Mouse (Mus musculus) ES-E14 (cell line): ENCODE results near the gene Itpr2. TPM values are rescaled to one million over a fixed set of nuclear protein-coding genes. Genes with fewer than 3 reads are reported as not detected.

ENCODE experiments used
- DNase-seq: peaks from one replicate; pipeline ENCODE4 v3.0.0-alpha.2; 2013; ENCODE audit warnings: low read depth, low spot score
- H3K27ac ChIP-seq: 2 replicates; pipeline ENCODE4 v1.5.1; 2012; ENCODE audit warnings: low read depth, mild to moderate bottlenecking, low read length, moderate library complexity, mixed read lengths; ENCODE audit not compliant: poor library complexity, insufficient read depth, severe bottlenecking
- H3K36me3 ChIP-seq: 2 replicates; pipeline ENCODE4 v1.6.1; 2012; ENCODE audit warnings: mild to moderate bottlenecking, low read length, moderate library complexity, mixed read lengths; ENCODE audit not compliant: control insufficient read depth, poor library complexity, insufficient read depth, severe bottlenecking
- H3K4me1 ChIP-seq, 2 experiments: fragments of 150-350 bp in 1 of 2; sonication (generic) in 1 of 2; 2 replicates each; pipeline ENCODE4 v1.6.1; 2012; ENCODE audit warnings: low read length in 2 of 2, mild to moderate bottlenecking in 1 of 2, mixed read lengths in 1 of 2; ENCODE audit not compliant: control insufficient read depth in 2 of 2, insufficient read depth in 2 of 2, poor library complexity in 1 of 2
- H3K4me3 ChIP-seq, 2 experiments: fragments of 150-350 bp in 1 of 2; sonication (generic) in 1 of 2; 2 replicates each; pipeline ENCODE4 v1.5.1; 2012; ENCODE audit warnings: low read length in 2 of 2, low read depth in 1 of 2, mild to moderate bottlenecking in 1 of 2, mixed read lengths in 1 of 2; ENCODE audit not compliant: insufficient read depth in 1 of 2, poor library complexity in 1 of 2, severe bottlenecking in 1 of 2
- H3K9ac ChIP-seq: 2 replicates; pipeline ENCODE4 v1.6.1; 2012; ENCODE audit warnings: low read depth, mild to moderate bottlenecking, low read length, mixed read lengths; ENCODE audit not compliant: poor library complexity, insufficient read depth, severe bottlenecking
- H3K9me3 ChIP-seq: fragments of 150-350 bp; sonication (generic); 2 replicates; pipeline ENCODE4 v1.6.1; 2012; ENCODE audit warnings: low read depth, mild to moderate bottlenecking, low read length; ENCODE audit not compliant: control insufficient read depth, insufficient read depth
- CHD2 ChIP-seq: IDR thresholded peaks from 2 replicates; pipeline ENCODE4 v1.6.1; 2014; ENCODE audit warnings: mild to moderate bottlenecking, low read depth, low read length, inconsistent platforms
- HCFC1 ChIP-seq: IDR thresholded peaks from 2 replicates; pipeline ENCODE4 v1.6.1; 2012; ENCODE audit warnings: low read length, inconsistent platforms, borderline replicate concordance; ENCODE audit not compliant: insufficient read depth
- MAFK ChIP-seq: IDR thresholded peaks from 2 replicates; pipeline ENCODE4 v1.6.1; 2014; ENCODE audit warnings: mild to moderate bottlenecking, low read depth, low read length, inconsistent platforms; ENCODE audit not compliant: insufficient read depth
- ZC3H11A ChIP-seq: IDR thresholded peaks from 2 replicates; pipeline ENCODE4 v1.6.1; 2012; ENCODE audit warnings: low read depth, mild to moderate bottlenecking, inconsistent platforms, low read length, borderline replicate concordance
- ZNF384 ChIP-seq: IDR thresholded peaks from 2 replicates; pipeline ENCODE4 v1.6.1; 2012; ENCODE audit warnings: low read depth, low read length, inconsistent platforms
- in situ Hi-C, 2 experiments: fragments of 600-800 bp; cut with MboI; formaldehyde crosslinking; loops; one replicate each; pipeline ENCODE4 v1.15.1; 2025; ENCODE audit warnings: low sequenced_read_pairs in 2 of 2, inconsistent platforms in 1 of 2; ENCODE audit not compliant: unreplicated experiment in 2 of 2
- total RNA-seq: library from RNA; depleted of rRNA; stranded (reverse); fragments of 300-350 nt; gene quantifications from 2 replicates; pipeline ENCODE4 v1.2.3, GENCODE M21; 2012

Itpr2 gene
- total RNA-seq, 1 experiment = 1.5 TPM

DNA sequence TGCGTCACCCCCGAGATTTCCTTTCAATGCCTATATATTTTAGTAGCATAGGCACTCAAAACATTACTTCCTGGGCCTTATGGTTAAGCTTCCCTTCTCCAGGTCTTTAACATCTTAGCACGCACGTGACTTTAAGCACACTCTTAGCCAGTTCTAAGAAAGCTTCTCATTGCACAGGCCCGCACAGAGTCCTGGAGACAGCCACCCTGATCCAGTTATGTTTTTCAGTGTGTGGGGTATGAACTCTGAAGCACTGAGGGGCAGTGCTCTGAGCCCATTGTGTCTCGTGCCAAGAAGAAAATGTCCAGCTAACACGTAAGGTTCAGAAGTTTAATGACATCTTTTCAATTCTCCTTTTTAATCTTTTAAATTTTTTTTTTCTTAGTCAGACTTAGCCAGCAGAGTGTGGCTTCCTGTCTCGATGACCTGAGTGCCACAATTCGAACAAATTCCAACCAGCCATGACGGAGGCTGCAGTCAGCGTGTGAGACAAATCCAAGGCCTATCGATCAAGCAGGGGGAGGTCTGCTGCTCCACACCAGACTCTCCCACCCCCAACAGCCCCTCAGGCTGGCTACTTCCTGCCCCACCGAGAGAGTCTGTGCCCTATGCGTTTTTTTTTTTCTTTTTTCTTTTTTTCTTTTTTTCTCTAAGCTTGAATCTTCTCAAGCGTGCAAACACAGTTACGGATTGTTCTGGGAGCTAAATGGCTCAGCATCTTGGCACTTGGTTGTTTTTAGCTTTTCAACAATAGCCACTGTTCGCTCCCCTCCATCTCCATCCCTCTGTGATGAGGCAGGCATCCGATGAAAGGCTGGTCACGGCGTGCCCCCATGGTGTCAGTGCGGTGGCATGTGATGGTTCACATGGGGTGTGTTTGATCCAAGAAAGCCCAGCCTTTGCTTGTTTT, 390.9 kb downstream of the Itpr2 start:
- H3K27ac ChIP-seq = no peak overlapping the region
- H3K9me3 ChIP-seq = no peaks in the 10 kb centered on the region
- in situ Hi-C loops = no loop called here
- no peak overlapping the region for H3K4me3 ChIP-seq
- H3K36me3 ChIP-seq = no peaks in the 10 kb centered on the region
- H3K4me1 ChIP-seq = no peaks in the 10 kb centered on the region; a peak in 2 of 4 replicates
- DNase-seq = no peak
- no peak overlapping the region for H3K9ac ChIP-seq
- no peak for TF ChIP-seq ZC3H11A

DNA sequence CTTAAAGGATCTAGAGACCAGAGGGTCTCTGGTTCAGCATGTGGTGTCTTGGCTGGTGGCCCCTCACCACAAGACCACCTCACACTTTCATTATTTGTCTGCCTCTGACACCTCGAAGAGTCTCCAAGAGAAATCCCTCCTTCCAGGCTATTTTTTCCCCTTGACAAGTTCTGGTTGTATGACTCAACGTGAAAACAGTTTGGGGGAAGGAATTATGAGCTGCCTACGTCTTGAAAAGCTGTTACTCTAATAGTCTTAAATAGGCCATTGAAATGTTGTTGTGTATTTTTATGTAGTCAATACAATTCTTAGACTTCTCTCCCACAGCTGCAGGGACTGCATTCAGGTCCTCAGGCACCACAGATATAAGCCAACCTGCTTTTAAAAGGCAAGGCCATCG, 391.6 kb downstream of the Itpr2 start:
- in situ Hi-C loops = no loop called here
- no peak for TF ChIP-seq MAFK
- Histone ChIP-seq H3K9me3 (no peaks in the 10 kb centered on the region), H3K27ac (no peak overlapping the region), H3K4me3 (no peak overlapping the region), H3K36me3 (no peaks in the 10 kb centered on the region), H3K4me1 (no peaks in the 10 kb centered on the region; a peak in 2 of 4 replicates), H3K9ac (no peak overlapping the region)
- DNase-seq = no peak

DNA sequence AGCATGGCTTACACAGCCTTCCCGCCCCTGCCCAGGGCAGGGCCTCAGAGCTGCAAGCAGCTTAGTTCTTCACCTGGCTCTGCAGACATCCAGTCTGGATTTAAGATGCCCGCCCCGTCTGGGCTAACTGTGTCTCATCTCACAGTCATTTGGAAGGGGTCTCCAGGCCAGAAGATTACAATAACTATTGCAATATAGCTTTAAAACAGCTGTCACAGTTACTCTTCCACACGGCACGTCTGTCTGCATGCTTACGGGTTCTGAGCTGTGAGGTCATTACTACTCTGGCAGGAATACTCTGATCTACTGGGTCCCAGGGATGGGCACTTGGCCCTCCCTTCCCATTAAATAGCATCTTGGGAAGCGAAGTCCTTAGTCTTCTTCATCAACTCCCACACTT, 393.3 kb downstream of the Itpr2 start:
- no peaks in the 10 kb centered on the region for H3K4me1 ChIP-seq
- H3K4me3 ChIP-seq = no peak overlapping the region
- no peak overlapping the region for H3K9ac ChIP-seq
- in situ Hi-C loops = no loop called here
- TF ChIP-seq MAFK = no peak
- TF ChIP-seq CHD2 = no peak
- TF ChIP-seq HCFC1 = no peak
- TF ChIP-seq ZNF384 = no peak
- no peak for TF ChIP-seq ZC3H11A
- no peaks in the 10 kb centered on the region for H3K36me3 ChIP-seq
- no peak for DNase-seq
- no peaks in the 10 kb centered on the region for H3K9me3 ChIP-seq
- no peak overlapping the region for H3K27ac ChIP-seq

DNA sequence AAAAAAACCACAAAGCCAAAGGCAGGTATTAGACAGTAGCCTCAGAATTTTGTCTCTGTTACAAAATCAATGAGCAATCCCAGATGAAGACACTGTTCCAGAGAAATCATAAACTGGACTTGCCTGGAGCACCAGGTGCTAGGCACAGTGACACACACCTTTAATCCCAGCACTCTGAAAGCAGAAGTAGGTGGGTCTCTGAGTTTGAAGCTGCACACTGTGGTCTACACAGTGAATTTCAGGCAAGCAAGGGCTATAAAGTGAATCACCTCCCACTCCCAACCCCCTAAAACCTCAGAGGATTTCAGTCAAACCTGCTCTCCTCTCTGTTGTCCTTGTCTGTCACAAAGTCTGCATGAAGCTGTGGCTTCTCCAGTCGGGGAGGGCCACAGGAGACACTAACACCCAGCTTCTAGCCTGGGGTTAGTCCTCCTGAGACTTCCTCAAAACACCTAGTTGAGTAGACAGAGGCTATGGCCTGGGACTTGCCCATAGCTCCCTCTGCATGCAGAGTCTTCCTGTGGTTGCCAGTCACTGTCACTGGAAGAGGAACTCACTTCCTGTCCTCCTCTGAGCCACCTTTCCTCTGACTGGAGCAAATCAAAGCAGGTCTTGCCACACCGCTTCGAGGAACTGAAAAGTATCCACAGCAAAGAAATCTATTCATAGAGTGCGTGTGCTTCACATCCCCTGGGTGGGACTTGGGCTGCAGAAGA, 394.7 kb downstream of the Itpr2 start:
- Histone ChIP-seq H3K4me1 (no peaks in the 10 kb centered on the region), H3K9me3 (no peaks in the 10 kb centered on the region), H3K36me3 (no peaks in the 10 kb centered on the region), H3K4me3 (no peak overlapping the region), H3K9ac (no peak overlapping the region), H3K27ac (no peak overlapping the region)
- TF ChIP-seq ZC3H11A (no peak), CHD2 (no peak), HCFC1 (no peak), MAFK (no peak)
- DNase-seq = no peak
- in situ Hi-C loops = no loop called here
